Mouse (Mus musculus) Patski (cell line): ENCODE results near the gene Ube2d1. TPM values are rescaled to one million over a fixed set of nuclear protein-coding genes. Genes with fewer than 3 reads are reported as not detected.

ENCODE experiments used
- ATAC-seq: fragments of 100-300 bp; one replicate; pipeline ENCODE4 v1.8.0; 2021
- CTCF ChIA-PET: fragments of 350-600 bp; sonication (Branson Sonifier 250); formaldehyde crosslinking; loops from one replicate; lab custom pipeline; 2022; ENCODE audit warnings: inconsistent platforms; lab: Charles Lee
- POLR2A ChIA-PET: fragments of 350-600 bp; sonication (Branson Sonifier 250); formaldehyde crosslinking; loops from one replicate; lab custom pipeline; 2022; ENCODE audit warnings: antibody characterized with exemption, inconsistent platforms; lab: Charles Lee
- DNase-seq: peaks from one replicate; pipeline ENCODE4 v3.0.0-alpha.2; 2011; ENCODE audit warnings: low read depth, low spot score
- H3K27me3 ChIP-seq: fragments of 371-371 bp; one replicate; pipeline ENCODE4 v1.5.1; 2021
- CTCF ChIP-seq: fragments of 100-300 bp; IDR thresholded peaks from one replicate; pipeline ENCODE4 v1.5.1; 2021
- in situ Hi-C: fragments of 300-500 bp; cut with MboI; formaldehyde crosslinking; loops from 3 replicates; pipeline ENCODE4 v1.11.1; 2018; ENCODE audit warnings: low pct_unique_long_range_greater_than_20kb, mixed read lengths
- polyA plus RNA-seq: library from polyadenylated mRNA; unstranded; gene quantifications from one replicate; pipeline ENCODE4 v1.2.3, GENCODE M21; 2021

The Ube2d1 gene
- polyA plus RNA-seq, 1 experiment from 2014 or later, result 53.4 TPM

GRCm38 (mm10) chr10:71293245-71293644 is 8.2 kb upstream of the Ube2d1 start:
- POLR2A ChIA-PET, result interaction anchor here (0.7 kb wide), 1 partner anchor 112 kb away, joined by 3 read pairs; no protein-coding TSS in a partner anchor
- DNase-seq (no peak), ATAC-seq (no peak)
- no peak for TF ChIP-seq CTCF
- CTCF ChIA-PET, result interaction anchor here (1.0 to 1.2 kb wide), 2 partner anchors 8 to 108 kb away, joined by 3 read pairs; no protein-coding TSS in a partner anchor
- H3K27me3 ChIP-seq, result peaks cover 12% of the 10 kb centered on the region
- in situ Hi-C loops, result no loop called here

GRCm38 (mm10) chr10:71292254-71292653 is 7.2 kb upstream of the Ube2d1 start:
- DNase-seq (no peak), ATAC-seq (no peak)
- TF ChIP-seq CTCF, result no peak
- in situ Hi-C loops, result no loop called here
- H3K27me3 ChIP-seq, result peaks cover 9% of the 10 kb centered on the region
- POLR2A ChIA-PET, result no interaction called here
- CTCF ChIA-PET, result interaction anchor here (1.2 kb wide), 1 partner anchor 9 kb away, joined by 3 read pairs; no protein-coding TSS in a partner anchor

- ATAC-seq, result no peak
- H3K27me3 ChIP-seq, result peaks cover 5% of the 10 kb centered on the region
- in situ Hi-C loops, result no loop called here
- POLR2A ChIA-PET, result no interaction called here
- CTCF ChIA-PET, result no interaction called here
- TF ChIP-seq CTCF, result no peak
- no peak for DNase-seq
Observed at GRCm38 (mm10) chr10:71291801-71292200, 6.7 kb upstream of the Ube2d1 start.

DNA sequence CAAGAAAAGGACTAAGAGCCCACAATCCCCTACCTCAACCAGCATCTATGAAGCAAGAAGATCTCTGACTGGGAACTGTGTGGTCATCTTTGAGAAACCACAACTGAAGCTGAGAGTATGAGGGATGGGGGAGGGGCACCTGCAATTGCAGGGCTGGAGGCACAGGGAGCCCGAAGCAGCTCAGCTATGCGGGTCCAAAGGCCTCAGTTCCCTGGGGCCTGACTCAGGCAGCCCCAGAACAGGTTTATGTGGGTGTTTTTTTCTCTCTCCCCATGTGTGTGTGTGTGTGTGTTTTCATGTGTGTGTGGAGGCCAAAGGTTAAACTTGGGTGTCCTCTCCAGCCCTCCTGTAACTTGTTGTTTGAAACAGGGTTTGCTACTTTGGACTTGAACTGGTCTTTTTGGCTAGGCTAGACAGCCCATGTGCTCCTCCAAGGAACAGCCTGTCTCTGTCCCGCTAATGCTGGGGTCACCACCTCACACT is 6.2 kb upstream of the Ube2d1 start:
- TF ChIP-seq CTCF, result no peak
- DNase-seq, result no peak
- ATAC-seq, result no peak
- peaks cover 2% of the 10 kb centered on the region for H3K27me3 ChIP-seq
- in situ Hi-C loops, result no loop called here
- ChIA-PET CTCF (interaction anchor here (0.7 to 1.7 kb wide), 3 partner anchors 9 to 65 kb away, joined by 3 to 7 read pairs (median 3); no protein-coding TSS in a partner anchor), POLR2A (no interaction called here)

GRCm38 (mm10) chr10:71284511-71285125 is 444 bp downstream of the Ube2d1 start:
- POLR2A ChIA-PET, result interaction anchor here (1.2 kb wide), 1 partner anchor 35 kb away, joined by 6 read pairs; no protein-coding TSS in a partner anchor
- in situ Hi-C loops, result no loop called here

DNA sequence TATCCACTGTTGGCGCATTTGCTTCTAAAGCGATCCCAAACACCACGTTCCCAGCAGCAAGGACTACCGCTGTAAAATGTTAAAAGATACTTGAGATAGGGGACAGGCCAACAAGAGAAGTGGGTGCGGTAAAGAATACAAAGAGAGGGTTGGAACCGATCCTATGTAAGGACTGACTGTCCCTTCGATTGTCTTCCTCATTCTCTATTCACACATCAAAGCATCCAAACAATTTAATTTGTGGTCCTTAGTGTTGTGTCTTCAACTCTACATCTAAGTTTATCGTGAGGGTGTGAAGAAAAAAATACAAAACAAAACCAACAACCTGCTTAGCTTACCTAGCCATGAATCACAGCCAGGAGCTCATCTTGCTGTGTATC is 941 bp downstream of the Ube2d1 start:
- POLR2A ChIA-PET, result interaction anchor here (1.2 kb wide), 1 partner anchor 35 kb away, joined by 6 read pairs; no protein-coding TSS in a partner anchor
- CTCF ChIA-PET, result no interaction called here
- DNase-seq (no peak), ATAC-seq (no peak)
- in situ Hi-C loops, result no loop called here
- H3K27me3 ChIP-seq, result no peaks in the 10 kb centered on the region
- TF ChIP-seq CTCF, result no peak

More at GRCm38 (mm10) chr10:71284511-71285125, 444 bp downstream of the Ube2d1 start:
- no peak for TF ChIP-seq CTCF
- ATAC-seq (peak; percentile 42), DNase-seq (no peak)
- CTCF ChIA-PET, result no interaction called here
- H3K27me3 ChIP-seq, result no peaks in the 10 kb centered on the region

- DNase-seq (no peak), ATAC-seq (no peak)
- H3K27me3 ChIP-seq, result no peaks in the 10 kb centered on the region
- ChIA-PET CTCF (interaction anchor here (0.7 kb wide), 1 partner anchor 9 kb away, joined by 3 read pairs; no protein-coding TSS in a partner anchor), POLR2A (no interaction called here)
- TF ChIP-seq CTCF, result no peak
- in situ Hi-C loops, result no loop called here
Observed at GRCm38 (mm10) chr10:71273008-71273739, 11.9 kb downstream of the Ube2d1 start.

DNA sequence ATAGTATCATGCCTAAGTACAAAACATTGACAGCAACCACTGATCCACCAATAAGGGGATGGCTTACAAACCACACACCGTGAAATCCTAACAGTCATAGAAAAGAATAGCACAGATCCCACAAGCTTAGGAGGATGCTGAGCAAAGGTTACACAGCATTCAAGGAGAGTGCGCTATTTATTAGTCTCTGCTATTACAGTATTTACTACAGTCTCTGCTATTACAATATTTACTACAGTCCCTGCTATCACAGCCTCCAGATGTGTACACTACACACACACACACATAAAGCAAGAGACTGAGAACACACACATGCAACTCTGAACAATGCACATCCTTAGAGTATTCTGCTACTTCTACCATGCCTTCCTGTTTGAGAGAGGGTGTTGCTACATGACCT is 17.1 kb downstream of the Ube2d1 start:
- ChIA-PET CTCF (no interaction called here), POLR2A (interaction anchor here (0.6 kb wide), 2 partner anchors 15 to 26 kb away, joined by 3 read pairs; no protein-coding TSS in a partner anchor)
- H3K27me3 ChIP-seq, result no peaks in the 10 kb centered on the region
- in situ Hi-C loops, result no loop called here
- ATAC-seq, result no peak
- no peak for TF ChIP-seq CTCF
- no peak for DNase-seq

GRCm38 (mm10) chr10:71267511-71267910 is 17.6 kb downstream of the Ube2d1 start:
- no peaks in the 10 kb centered on the region for H3K27me3 ChIP-seq
- DNase-seq (no peak), ATAC-seq (no peak)
- CTCF ChIA-PET, result no interaction called here
- no peak for TF ChIP-seq CTCF
- in situ Hi-C loops, result no loop called here
- POLR2A ChIA-PET, result no interaction called here

DNA sequence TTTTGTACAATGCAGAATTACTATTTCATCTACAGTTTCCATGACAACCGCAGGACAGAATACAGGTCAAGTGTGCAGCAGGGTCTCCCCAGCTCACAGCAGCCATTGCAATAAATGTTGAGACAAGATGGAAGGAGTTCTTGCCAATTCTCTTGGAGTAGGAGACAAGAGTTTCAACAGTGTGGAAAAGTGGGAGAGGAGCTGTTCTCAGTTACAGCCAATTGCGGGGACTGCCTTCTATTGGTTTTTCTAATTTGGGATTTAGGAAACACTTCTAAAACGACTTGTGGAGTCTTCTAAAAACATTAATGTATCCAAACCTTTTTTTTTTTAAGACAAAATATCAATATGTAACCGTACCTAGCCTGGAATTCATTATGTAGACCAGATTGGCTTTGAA is 20.0 kb downstream of the Ube2d1 start:
- ChIA-PET POLR2A (no interaction called here), CTCF (interaction anchor here (1.6 kb wide), 1 partner anchor 37 kb away, joined by 4 read pairs; no protein-coding TSS in a partner anchor)
- DNase-seq, result no peak
- no peak for ATAC-seq
- no peaks in the 10 kb centered on the region for H3K27me3 ChIP-seq
- in situ Hi-C loops, result no loop called here
- no peak for TF ChIP-seq CTCF

DNA sequence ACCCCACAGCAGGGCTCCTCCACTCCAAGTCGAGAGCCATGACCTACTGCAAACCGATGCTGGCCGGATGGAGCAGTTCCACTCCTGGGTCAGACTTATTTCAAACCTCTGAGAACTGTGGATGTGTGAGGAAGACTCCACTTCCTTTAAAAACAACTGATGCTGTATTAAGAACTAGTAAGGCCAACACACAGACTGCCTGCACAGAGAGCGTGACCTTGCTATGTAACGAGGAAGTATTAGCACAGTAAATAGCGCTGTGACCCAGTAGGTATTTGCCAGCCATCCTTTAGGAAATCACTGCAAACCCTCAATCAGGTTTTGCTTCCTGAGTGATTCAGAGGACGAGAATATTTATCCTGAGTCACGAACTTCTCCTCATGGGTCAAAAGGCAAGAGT is 23.4 kb downstream of the Ube2d1 start:
- H3K27me3 ChIP-seq, result no peaks in the 10 kb centered on the region
- in situ Hi-C loops, result no loop called here
- ChIA-PET CTCF (no interaction called here), POLR2A (interaction anchor here (0.6 kb wide), 1 partner anchor 37 kb away, joined by 5 read pairs; no protein-coding TSS in a partner anchor)
- ATAC-seq, result peak; percentile 54
- peak; percentile 34 for DNase-seq
- no peak for TF ChIP-seq CTCF
